Mouse (Mus musculus) heart, postnatal 36 days (tissue): Measurements from ENCODE around the gene Tpm3. TPM values are rescaled to one million over a fixed set of nuclear protein-coding genes. Genes with fewer than 3 reads are reported as not detected.

Experiments used
- DNase-seq, 2 experiments: peaks; one replicate each; pipeline ENCODE4 v3.0.0; 2021 to 2022
- intact Hi-C: fragments of 180-260 bp; cut with DNase I; formaldehyde crosslinking; loops from one replicate; pipeline ENCODE4 v1.15.1; 2025
- total RNA-seq, 2 experiments: library from RNA; stranded (reverse); gene quantifications; 2 replicates each; pipeline ENCODE4 v1.2.3; 2021

Gene Tpm3
- 10 to 100 TPM; 50.9 to 56.1 TPM for total RNA-seq

DNA sequence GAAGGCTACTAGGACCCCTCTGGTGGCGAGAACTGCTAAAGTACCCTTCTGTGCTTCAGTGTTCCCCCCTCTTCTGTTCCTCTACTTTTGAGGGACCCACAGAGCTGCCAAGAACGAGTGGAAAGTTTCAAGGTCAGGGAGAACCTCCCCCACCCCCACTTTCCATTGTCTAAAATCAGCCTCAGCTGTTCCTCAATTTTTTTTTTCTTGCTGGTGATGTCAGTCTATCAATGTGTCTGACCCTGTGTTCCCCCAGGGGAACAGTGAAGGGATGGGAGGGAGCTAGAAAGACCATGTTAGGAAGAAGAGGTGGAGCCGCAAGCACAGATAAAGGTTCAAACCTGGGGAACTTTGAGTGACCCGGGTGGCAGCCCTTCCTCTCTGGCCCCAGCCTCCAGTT, at the start of gene Tpm3:
Tpm3 (plus strand) TSS at position 356 of the 400 bp plus-strand sequence.
- no peak for DNase-seq
- intact Hi-C loops: no loop called here

DNA sequence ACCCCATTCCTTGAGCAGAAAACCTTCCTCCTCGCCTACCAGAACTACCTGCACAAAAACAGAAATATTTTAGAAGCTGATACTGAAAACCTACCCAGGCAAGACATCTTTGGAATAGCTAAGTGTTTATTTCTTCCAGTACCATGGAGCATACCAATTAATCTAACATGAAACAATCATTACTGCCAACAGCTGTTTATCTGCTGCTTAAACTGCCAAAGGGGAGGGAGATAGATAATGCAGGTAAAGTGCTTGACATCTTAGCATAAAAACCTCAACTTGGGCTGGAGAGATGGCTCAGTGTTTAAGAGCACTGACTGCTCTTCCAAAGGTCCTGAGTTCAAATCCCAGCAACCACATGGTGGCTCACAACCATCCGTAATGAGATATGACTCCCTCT, 37.8 kb upstream of the Tpm3 start:
- intact Hi-C loops: no loop called here

DNA sequence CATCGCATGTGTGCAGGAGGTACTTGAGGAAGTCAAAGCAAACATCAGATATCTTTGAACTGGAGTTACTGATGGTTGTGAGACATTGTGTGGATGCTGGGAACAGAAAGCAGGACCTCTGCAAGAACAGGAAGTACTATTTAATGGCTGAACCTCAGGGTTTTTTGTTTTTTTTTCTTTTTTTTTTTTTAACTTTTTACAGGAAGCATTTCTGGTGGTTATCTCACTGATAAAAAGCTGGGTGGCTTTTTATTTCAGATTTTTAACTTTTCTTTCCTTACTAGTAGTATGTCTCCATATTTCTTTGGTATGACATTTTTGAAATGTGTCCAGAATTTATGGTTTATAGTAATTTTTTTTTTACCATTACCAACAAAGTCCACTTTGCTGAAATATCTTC, 36.2 kb upstream of the Tpm3 start:
- intact Hi-C loops: no loop called here
- DNase-seq: no peak

More for the DNA sequence above, 37.8 kb upstream of the Tpm3 start:
- DNase-seq: no peak

DNA sequence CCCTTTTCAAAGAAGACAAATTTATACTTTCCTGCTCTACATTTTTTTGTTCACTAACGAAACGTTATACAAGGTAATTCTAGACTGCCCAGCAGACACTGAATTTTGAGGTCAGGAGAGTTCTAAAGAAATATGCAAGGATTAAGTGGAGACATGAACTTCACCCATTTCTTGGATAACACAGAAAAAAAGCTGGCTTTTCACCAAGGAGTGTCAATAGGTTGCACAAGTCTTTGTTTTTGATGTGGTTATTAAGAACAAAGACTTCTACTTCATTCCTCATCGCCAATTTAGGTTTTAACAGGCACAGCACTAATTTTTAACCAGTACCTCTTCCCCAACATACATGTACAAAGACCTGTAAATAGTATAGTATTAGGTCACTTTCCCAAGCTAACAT, 22.8 kb upstream of the Tpm3 start:
- intact Hi-C loops: loop anchor here (5.0 kb wide), 2 partner anchors 52 to 87 kb away; partner anchors contain the start of genes Atp8b2 and Hax1
- DNase-seq: no peak

DNA sequence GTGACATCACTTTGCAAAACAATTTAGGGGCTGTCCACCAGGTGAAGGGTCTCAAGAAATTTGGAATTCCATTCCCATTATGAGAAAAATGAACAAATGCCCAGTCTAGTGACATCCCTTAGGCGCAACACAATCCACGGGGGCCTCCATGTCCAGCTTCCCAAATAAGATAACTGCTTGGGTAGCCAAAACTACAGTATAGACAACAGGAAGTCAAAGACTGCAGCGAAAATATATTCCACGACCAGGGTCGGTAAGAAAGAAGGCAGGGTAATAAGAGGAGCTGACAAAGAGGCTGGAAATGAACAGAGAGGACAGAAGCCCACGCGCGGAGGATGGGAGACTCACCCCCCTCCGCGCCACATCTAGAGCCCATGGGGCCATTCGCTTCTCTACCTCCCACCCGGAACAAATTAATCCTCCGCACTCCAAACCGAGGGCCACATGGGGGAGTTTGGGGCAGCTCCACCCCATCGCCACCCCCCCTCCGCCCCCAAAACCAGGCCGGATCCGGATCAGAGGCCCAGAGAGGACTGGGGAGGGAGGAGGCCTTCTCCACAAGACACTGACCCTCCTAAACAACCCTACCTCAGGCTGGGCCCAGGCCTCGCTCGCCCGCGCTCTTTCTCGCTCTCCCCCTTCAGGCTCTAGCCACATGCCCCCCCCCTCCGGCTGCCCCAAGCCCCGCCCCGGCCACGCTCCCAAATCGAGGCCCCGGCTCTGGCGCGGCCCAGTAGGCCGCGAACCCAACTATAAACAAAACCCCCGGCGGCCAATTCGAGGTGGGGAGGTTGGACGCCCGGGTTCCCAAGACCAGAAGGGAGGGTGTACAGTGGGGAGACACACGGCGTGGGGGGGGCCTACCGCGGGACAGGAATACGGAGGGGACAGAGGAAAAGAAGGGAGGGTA, 20.8 kb upstream of the Tpm3 start, which contains the start of gene 4933434E20Rik:
4933434E20Rik (plus strand) TSS at position 196 of the 910 bp plus-strand sequence.
- peak in 1 of 2 experiments; percentile 62 for DNase-seq
- intact Hi-C loops: loop anchor here (2.0 to 5.0 kb wide), 3 partner anchors 54 to 279 kb away; partner anchors contain the start of genes Atp8b2, Hax1 and Ube2q1

DNA sequence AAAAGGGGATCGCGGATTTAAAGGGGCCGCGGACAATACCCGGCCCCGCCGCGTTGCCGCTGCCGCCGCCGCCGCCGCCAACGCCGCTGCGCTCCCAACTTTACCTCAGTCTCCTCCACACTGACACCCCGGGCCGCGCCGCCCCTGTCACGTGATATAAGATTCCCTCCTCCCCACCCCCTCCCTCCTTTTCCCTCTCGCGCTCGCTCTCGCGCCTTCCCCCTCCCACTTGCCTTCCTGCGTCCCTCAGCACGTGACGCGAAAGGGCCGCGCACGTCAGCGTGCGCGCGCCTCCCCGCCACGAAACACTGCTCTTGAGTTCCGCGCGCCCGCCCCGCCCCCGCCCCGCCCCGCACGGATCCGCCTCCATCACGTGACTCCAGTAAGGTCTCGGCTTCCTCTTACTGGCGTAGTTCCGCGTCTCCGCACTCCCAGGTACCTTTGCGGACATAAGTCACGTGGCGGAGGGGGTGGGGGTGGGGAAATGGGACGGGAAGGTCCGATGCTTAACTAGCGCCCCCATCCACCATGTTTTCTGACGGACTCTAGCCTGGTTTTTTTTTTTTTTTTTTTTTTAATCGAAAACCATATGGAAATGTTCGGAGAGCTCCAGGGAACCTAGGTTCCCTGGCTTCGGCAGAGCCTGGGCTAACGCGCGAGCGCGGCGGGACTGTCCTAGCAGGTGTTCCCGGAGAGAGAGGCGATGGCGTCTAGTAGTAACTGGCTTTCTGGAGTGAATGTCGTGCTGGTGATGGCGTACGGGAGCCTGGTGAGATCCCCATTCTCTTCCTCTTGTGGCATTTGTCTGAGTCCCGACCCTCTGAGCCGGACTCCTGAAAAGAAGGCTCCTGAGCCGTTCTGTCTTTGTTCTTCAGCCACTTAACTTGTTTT, 19.9 kb upstream of the Tpm3 start, which contains the start of gene Ubap2l:
Ubap2l (minus strand) TSS at position 278 of the 891 bp plus-strand sequence.
- DNase-seq: peak; percentile 86 to 89
- intact Hi-C loops: loop anchor here (2.0 to 5.0 kb wide), 3 partner anchors 55 to 280 kb away; partner anchors contain the start of genes Atp8b2, Hax1 and Ube2q1

DNA sequence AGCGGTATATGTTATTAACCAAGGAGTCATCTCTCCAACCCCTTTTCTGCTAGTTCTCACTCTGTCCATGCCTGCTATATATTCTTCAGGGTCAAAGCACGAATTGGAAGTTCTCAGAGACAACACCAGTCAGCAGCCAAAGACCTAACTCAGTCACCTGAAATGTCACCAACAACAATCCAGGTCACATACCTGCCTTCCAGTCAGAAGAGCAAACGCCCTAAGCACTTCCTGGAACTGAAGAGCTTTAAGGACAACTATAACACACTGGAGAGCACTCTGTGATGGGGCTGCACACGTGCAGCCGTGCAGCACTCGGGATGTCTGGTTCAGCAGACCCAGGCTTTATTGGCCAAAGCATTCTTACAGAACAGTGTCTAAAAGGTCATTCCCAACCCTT, 10.9 kb upstream of the Tpm3 start:
- DNase-seq: no peak

DNA sequence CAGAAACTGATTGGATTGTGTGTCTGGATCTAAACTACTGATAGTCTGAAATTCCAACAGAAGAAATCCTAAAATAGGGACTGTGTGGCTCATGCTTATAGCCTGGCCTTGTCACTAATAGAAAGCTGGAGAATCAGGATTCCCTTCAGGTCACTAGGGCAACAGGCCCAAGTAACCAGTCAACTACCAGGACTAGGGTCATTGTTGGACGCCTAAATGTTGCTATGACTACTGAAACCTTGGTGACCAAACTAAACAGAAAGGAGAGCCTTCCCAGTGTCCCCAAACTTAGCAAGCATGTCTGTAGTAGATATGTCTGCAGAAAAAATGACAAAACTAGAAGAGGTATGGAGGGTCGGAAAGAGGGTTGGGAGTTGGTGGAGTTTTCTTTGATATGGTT, 9.9 kb upstream of the Tpm3 start:
- intact Hi-C loops: no loop called here
- DNase-seq: no peak

More for the DNA sequence above, 10.9 kb upstream of the Tpm3 start:
- intact Hi-C loops: no loop called here

DNA sequence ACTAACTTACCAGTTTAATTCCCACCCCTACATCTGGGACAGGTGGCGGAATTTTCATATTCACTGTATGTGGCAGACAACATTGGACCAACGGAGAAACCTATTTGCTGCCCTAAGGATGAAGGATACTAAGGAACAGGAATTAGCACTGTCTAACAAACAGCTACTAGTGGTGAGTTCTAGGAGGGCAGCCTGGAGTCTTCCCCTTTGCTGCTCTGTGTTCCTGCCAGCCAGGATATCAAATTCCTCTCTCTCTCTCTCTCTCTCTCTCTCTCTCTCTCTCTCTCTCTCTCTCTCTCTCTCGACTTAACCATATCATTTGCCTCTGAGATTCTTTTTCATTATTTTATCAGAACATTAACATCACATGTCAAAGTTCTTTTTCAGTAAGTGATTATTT, 8.1 kb upstream of the Tpm3 start:
- intact Hi-C loops: no loop called here

DNA sequence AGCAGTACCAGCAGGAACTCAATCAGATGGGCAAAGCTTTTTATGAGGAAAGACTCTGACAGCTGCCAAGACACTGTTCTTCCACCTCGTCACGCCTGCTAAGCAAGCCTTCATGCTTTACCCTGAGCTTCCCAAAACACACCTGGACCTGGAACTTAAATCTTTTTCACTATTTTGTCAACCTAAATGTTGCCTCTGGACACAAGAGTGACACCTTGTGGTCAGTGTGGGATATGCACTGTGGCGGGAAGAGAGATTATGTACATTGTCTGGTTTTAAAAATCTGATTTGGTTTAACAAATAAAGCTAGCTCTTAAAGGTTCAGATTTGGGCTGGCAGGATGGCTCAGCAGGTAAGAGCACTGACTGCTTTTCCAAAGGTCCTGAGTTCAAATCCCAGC, 6.9 kb upstream of the Tpm3 start:
- intact Hi-C loops: no loop called here

More for the DNA sequence above, 8.1 kb upstream of the Tpm3 start:
- no peak for DNase-seq

DNA sequence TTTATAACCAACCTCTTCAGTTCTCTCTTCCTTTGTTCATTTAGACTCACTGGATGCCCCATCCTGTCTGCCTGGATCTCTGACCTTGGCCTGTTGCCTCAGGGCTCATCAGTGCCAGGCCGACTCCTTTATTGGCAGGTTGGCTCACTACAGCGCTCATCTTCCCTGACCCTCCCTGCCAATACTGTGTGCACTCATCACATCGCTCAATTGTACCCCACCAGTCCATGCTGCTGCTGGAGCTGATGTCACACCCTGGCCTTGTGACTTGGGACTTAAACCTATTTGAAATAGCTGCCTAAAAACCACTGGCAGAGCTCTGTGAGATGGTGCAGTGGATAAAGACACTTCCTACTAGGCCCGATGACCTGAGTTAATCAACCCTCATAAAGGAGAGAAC, 4.6 kb upstream of the Tpm3 start:
- intact Hi-C loops: no loop called here
- no peak for DNase-seq

More for the DNA sequence above, 6.9 kb upstream of the Tpm3 start:
- peak; percentile 37 to 61 for DNase-seq

DNA sequence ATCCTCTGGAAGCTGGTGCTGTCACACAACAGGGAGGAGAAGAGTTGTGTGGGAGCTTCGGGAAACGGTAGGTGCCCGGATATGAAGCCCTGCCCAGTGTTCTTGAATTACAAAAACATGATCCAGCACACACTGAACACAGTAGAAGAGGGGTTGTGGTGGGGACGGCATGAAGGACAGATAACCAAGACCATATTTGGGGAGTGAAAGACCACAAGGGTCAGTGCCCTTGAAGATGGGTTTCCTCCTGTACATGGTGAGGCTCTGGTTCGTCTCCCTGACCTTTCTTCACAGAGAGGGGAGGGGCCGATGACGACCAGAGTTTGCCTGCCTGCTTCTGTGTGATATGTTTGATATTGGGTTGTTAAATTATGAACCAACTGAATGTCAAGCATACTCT, 2.8 kb upstream of the Tpm3 start:
- intact Hi-C loops: no loop called here
- DNase-seq: no peak

DNA sequence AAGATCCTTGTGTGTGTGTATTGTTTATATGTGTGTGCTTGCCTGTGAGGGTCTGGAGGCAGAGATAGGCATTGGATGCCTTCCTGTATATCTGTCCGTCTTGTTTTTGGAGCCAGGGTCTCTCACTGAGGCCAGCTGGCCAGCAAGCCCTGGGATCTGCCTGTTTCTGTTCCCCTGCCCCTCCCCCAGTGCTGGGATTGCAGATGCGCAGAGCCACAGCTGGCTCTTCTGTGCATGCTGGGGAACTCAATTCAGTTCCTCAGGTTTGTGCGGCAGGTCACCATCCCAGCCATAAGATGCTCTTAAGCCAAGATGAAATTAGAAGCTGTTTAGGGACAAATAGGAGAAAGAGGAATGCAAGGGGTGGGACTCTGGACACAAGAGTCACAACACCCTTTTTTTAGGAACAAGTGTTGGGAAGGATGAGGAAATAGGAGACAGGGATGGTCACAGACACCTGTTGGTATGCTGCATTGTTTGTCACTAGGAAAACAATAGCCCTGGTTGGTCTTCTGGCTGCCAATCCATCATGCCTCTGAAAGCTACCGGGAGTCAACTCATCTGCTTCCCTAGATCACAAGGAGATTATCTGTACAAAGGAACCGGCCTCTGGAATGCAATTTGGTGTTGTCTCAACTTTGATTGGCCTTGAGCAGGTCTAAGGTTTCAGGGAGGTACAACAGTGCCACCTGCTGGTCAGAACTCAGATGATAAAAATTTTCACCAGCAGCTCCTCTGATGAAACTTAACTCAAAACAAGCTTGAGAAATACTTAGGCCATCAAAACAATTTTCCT, 4.7 kb downstream of the Tpm3 start:
- intact Hi-C loops: loop anchor here (1.0 to 2.0 kb wide), 2 partner anchors 22 to 124 kb away; no protein-coding TSS in a partner anchor
- DNase-seq: peak; percentile 83 to 85

DNA sequence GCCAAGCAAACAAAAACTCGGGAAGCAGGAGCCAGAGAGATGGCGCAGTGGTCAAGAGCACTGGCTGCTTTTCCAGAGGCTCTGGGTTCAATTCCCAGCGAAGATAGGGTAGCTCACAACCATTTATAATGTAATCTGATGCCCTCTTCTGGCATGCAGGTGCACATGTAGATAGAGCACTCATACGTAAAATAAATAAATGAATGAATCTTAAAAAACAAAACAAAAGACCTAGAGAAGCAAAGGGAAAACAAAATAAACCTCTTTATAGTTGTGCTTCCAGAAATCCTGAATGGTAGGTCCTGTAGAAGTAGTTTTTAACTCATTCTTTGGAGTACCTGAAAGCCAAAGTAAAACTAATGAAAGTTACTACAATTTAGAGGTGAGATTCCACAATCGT, 5.8 kb downstream of the Tpm3 start:
- DNase-seq: no peak
- intact Hi-C loops: no loop called here

DNA sequence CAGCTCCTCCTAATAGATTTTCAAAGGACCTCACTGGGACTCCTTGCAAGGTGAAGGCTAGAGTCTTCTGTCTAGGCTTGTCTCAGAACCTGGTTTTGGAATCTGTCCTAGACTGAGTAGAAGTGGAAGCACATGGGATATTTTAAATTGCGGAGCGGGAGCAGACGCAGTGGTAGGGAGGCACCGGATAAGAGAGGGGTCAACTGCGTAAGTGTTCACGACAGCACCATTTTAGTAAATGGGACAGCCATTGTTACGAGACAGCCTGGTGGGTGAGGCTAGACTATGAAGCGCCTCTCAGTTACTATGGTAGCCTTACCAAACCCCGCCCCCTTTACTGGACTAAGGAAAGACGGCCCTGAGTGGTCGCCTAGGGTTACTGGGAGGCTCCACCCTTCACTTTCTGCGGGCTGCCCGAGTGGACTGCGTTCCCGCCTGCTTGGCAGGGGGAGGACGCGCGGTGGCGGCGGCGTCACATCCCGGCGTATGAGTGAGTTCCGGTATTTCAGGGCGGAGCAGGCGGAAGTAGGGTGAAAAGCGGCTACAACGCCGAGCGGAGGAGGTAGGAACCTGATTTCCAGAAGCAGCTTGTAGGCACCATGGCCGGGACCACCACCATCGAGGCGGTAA, 6.8 kb downstream of the Tpm3 start:
- DNase-seq: peak; percentile 89 to 90
- intact Hi-C loops: no loop called here

DNA sequence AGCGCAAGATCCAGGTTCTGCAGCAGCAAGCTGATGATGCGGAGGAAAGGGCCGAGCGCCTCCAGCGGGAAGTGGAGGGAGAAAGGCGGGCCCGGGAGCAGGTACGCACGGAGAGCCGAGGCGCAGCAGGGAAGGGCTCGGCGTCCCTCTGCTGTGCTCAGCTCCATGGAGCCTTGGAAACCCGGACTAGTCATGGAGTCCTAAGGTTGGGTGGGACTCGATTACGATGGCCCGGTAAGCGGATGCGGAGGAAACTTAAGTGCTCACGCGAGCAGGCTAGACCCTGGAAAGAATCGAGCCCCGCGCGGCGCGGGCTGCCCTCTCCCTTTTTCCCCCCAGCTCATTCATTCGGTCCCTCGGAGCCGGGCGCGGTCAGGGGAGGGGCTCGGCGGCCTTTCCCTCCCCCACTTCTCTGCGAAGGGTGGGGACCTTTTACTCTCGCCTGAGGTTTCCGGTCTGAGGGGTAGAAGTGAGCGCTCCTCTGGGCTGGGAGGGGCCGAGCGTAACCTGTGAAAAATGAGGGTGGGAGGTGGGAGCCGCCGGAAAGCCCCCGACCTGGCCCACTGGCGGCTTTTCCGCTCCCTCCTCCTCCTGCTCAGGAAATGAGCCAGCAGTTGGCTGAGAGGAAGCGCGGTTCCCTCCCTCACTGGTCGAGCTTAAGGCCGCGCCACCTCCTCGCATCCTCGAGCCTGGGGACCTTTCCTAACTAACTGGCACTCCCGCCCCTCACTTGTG, 7.5 kb downstream of the Tpm3 start:
- peak; percentile 69 to 74 for DNase-seq
- intact Hi-C loops: loop anchor here (2.0 kb wide), 1 partner anchor 133 kb away; the partner anchor contains the start of genes Rab13 and Rps27

DNA sequence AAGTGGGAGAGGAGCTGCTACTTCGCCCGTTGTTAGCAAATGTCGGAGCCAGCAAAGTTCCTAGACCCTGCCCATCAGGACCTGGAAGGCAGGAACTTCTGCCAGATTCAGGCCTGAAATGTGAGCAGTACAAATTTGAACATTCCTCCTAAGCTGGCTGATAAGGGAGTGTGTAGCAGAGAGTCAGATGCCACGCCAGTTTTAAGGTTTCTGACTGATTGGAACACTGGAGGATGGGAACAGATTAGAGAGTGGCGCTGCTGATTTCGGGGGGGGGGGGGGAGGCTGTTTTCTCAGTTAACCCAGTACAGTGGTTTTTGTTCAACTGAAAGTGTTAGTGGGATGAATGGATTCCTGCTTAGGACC, 8.0 kb downstream of the Tpm3 start:
- intact Hi-C loops: loop anchor here (2.0 kb wide), 1 partner anchor 132 kb away; the partner anchor contains the start of genes Rab13 and Rps27

More for the DNA sequence above, 8.0 kb downstream of the Tpm3 start:
- DNase-seq: no peak
